Mouse (Mus musculus) kidney, postnatal 25 days (tissue): ENCODE measurements at regions not wholly inside any gene's neighbourhood (a gene's known extent, or its start where the extent isn't known, plus 50 kb on each side); places are given as distances from the start of the nearest gene placed in this dataset.

ENCODE experiments used
- DNase-seq, 2 experiments: peaks; one replicate each; pipeline ENCODE4 v3.0.0; 2021; ENCODE audit warnings: mixed read lengths in 2 of 2

DNA sequence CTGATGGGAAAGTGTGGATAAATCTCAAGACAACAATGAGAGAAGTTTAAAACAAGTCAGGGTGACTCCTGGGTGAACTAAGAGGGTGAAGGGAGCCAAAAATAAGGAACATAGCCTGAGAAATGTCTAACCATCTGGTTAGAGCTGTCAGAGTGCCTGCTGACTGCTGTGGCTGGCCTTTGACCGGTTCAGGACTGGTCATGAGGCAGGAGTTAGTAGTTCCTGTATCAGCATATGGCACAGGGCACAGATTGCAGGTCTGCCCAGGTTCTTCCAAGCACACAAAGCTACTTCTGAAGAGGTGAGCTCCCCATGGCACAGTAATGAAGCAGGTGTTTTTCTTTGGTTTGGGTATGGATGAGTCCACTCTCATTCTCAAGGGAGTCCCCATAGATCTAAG lies 302.0 kb downstream of the Cd109 start:
- peak; percentile 43 to 67 for DNase-seq

DNA sequence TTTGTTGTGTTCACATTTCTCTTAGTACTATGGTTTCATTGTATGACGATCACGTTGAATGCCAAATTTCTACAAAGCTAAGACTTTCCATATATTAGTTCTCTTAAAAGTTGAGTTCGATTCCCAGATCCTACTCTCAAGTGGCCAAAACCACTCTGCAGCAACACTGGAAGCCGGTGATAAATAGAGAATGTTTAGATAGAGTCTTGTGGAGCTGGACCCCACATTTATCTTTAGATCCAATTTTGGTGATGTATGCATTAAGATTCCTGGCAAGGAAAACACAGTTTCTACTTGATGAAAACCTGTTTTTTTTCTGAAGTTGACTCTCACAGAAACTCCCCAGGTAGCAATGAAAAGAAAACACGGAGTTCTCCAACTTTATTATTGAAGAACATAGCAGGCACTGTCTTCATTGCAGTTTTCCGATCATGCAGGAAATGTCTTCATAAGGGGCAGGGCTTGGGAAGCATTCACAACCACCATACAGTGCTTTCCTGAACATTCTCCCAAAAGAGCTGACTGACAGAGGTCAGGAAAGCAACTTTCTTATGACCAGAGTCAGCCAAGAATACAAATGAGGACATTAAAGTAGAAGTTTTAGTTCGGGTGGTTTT lies 310.7 kb downstream of the Cd109 start:
- DNase-seq, result no peak

DNA sequence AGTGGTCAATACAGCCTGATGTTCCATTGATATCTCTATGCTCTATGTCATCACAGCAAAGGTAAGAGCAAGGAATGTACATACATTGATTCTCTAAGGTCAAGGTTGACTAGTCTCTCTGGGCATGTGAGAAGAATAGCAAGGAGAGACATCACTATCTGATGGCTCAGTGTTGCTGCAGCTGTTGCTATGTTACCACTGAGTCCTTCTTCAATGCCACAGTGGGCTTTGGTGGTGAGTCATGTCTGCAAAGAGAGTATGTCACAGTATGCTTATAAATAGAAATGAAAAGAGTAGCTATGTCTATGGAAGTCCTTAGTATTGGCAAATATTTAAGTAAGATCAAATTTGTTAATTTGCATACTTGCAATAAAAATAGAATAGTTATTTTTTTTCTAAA lies 326.3 kb downstream of the Cd109 start:
- DNase-seq, result no peak

DNA sequence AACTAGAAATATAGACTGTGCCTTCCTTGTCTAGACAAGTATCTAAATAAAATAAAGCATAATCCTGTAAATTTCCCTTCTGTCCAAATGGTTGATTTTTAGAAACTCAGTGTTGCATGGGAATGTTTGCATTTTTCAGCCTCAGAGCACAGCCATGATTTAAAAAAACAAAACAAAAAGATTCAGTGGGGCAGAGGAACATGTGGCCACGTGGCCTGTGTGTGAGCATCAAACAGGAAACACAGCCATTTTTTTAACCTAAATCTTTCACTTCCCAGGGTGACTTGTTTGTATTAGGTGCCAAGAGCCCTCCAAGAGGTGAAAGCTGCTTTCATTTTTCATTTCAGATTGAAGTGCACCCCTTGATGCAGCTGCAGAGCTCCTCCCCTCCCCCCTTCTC lies 349.5 kb downstream of the Cd109 start:
- DNase-seq, result no peak

DNA sequence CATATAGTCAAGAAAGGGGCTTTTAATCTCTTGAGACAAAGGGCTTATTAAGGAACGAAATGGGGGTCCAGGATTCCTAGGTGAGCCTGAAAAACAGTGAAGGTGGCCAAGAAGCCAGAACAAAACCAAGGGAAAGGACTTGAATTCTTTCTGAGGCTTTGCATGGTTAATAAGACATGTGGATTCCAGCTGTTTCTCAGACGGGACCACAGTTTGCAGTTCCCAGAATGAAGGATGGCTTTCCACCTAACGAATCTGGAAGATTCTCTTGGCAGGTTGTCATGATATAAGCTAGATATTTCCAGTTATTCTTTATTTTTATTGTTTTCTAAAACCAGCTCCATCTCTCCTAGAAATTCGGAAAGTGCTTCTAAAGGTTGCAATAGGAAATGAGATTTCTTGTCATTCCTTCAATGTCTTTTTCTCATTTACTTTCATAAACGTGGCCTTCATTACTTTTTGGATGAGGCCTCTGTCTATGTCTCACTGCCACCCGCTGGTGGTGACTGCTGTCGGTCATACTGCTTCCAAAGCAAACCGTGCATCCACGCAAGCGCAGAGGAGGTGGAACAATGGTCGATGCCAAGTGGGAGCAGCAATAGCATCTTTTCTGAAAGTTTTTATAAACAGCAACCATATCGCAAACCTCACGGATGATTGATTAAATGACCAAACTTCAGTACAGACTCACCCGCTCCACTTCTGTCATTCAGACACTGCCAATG lies 350.0 kb downstream of the Cd109 start:
- no peak for DNase-seq

DNA sequence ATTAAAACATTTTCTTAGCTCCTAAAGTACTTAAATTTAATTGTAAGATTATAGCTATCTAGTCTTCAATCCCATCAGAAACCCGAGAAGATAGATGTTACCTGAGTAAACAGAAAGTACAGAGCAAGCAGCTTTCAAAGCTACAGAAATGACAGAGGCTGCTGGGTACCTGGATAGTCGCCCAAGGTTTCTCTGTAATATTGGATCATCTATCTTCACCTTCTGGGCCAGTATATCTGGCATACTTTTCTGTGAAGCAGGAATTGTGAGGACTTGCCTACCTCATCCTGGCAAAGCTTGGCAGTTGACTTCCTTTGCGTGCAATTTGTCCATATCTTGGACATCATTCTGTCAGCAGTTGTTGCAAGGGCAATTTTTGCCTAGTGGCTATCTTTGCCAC lies 356.4 kb downstream of the Cd109 start:
- DNase-seq, result no peak

DNA sequence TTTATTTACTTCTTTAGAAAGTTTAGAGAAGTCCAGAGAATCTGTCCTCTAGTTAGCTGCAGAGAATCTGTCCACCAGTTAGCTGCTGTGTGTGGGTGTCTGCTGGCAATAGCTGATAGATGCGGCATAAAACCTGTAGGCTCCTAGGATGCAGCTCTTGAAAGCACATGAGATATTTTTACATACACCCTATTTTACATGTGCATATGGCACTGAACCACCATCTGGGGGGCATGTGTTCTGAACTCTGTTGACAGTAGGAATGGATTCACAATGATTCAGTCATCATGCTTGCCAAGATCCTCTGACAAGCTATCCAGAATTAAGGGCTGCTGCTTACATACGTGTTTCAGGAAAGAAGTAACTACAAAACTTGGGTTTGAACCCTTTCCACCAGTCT lies 368.4 kb downstream of the Cd109 start:
- DNase-seq, result no peak

DNA sequence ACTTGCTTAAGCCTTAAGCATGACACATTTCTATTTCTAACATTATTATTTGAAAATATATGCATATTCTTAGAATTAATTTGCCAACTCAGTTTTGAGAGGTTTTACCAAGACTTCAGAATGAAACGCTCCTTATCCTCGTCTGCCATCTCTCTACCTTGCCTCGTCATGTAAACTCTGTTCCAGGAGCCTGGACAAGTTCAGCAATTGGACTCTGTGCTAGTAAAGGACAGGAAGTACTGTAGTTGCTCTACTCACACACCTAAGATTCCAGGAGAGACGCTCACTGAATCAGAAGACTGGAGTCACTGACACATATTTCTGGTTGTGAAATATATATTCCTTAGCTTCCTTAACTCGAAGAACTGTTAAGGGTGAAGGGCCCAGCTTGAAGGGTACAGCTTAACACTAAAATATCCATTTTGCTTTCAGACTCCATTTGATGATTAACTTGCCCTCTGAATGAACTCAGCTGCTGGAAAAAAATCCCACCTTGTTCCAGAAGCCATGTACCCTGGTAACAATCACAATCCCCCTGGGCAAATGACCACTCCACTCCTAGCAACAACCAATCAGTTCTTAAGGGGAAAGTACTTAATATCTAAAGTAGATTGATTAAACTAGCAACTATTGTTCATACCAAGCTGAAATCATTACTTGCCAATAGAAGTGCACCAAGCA lies 370.0 kb downstream of the Cd109 start:
- no peak for DNase-seq

DNA sequence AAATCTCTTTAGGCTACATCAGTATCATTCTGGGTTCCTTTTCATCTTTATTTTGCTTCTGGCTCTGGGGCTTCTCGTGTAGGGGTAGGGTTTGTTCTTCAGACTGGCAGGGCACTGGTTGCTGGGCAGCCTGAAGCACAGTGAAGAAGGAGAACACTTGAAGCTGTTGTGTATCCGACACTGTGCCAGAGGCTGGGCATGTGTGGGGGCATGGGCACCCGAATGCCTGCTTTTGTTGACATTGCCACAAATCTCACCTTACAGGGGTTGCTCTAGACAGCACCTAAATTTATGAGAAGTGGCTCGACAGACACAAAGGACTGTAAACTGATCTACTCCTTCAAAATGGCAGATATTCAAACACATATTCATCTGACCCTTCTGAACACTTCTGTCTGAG lies 376.0 kb downstream of the Cd109 start:
- no peak for DNase-seq

DNA sequence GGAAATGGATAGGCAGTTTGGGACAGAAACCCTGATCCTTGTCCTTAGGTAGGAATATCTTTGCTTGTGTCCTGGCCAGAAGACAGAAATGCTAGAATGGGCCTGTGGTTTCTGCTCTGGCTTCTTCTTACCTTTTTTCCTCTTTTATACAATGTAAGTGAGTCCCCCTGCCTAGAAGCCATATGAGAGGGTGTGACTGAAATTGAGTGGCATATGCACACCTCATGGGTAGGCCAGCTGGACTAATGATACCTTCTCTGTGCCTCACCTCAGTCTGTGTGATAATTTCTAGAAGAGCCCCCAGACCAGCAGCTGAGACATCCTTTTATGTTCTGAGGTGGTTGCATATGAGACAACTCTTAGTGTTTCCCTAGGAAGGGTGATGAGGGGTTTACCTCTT lies 385.7 kb downstream of the Cd109 start:
- no peak for DNase-seq

DNA sequence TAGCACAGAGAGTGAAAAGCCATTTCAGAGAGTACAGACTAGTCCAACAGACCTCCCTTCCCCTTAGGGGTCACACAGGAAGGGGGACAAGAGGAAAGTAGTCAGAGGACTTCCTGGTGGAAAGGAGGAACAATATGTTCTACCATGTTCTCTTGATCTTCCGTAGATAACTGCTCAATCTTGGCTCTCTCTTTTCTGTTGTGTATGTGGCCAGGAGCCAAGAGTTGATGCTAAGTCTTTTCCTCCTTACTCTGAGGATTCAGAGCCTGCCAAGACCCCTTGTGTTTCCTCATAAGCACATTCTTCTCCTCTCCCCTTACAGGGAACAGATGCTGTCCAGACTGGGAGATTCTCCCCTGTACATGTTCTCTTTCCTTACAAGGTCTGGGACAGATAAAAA lies 386.6 kb downstream of the Cd109 start:
- DNase-seq, result no peak

DNA sequence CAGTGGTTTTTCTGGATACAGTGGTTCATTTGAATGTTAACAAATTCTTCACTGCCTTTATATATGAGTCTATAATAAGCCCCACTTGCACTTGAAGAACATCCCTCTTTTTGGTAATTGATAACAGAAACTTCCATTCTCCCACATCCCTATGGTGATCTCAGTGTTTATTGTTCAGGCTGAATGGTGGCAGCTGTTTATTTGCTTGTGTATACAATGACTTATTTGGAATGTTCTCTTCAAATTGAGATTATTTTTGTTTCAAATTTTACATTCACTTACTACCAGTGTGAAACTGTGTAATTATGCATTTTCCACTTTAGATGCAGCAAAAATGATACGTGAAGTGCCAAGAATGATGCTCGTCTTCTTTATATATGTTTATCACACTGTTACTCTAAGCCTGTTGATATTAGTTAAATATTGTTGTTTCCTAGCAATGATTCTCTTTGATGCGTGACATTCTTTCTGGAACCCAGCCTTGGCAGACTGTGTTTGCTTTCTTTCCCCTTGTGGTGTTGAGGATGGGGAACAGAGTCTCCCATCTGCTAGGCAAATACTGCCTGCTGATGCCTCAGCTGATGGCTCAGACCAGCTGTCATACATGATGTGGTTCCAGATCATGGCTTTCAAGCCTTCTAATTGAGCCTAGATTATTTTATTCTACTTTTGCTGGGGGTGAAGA lies 389.1 kb downstream of the Cd109 start:
- no peak for DNase-seq

DNA sequence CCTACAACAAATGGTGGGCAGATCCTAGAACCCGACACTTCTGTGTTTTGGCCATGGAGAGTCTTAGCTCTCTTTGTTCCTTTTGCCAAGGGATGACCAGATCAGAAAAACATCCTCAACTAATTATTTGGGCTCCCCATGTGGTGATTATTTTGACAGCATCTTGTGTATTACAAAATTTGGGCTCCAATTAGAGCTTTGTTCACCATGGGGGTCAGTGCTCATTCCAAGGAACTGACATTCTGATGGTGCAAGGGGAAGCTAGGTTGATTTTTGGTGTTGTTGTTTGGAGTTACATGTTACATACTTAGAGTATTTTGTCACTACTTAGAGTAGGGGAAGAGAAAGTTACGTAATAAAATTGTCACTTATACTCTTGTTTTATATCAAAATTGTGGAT lies 406.9 kb downstream of the Cd109 start:
- no peak for DNase-seq

DNA sequence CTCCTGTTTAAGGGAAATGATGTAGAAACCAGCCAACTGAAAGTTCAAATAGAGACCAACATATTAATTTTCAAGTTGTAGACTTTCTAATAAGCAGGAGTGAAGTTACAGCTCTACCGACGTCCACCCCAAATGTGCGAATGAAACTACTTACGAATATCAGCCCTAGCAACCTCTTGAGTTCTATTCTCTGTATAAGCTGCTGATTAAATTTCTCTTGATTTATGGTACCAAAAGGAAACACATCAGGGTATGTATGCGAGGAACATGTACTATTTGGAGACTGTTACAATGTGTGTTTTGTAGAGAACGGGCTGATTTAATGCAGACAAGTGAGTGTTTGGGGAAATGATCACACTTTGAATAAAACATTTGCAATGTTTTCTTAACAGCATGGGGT lies 412.9 kb downstream of the Cd109 start:
- DNase-seq, result no peak

DNA sequence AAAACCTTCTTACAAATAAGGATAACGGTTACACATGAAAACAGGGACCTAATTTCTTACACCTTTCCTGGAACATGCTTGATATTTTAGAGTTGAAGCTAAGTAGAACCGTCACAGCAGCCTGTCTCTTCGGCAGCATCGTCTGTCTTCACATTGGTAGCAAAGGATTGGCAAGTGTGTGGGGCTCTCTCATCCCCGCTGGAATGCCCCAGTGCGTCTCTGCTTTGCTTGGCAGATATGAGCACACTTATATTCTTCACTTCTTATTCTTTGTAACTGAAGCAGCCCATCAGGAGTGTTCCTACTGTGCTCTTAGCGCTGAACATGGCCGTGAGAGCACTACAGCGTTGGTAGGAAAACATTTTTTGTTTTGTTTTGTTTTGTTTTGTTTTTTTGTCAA lies 414.1 kb downstream of the Cd109 start:
- no peak for DNase-seq

DNA sequence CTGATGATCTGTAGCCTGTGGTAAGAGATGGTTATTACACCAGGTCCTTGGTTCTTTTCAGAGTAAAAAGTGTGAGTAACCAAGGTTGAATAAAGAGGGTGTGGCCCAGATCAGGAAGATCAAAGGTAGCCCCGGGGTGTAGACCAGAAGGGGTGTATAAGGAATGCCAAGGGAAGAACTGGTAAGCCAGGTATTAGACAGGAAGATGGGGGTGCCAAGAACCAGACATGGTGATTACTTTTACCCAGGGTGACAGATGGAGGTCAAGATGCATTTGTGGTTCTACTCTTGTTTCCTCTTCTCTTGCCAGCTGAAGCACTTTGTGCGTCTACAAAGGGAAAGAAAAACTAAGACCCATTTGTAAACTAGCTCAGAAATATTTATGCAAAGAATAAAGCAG lies 420.3 kb downstream of the Cd109 start:
- DNase-seq, result no peak

DNA sequence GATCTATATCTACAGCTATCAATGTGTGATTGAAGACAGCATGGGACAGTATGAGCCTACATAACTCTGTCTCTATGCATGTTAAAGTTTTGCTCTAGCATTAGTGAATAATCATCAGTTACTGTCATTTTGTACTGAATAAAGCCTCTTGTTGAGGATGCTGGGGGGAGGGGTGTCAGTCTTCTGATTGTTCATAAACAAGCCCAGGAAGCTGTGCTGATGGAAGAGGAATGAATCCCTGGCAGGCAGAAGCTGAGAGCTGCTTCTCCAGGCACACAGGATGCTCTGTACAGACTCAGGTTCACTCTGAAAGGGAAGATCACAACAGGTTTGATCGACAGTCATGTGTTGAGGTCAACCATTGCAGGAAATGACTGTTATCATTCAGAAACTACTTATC lies 421.7 kb downstream of the Cd109 start:
- DNase-seq, result no peak

DNA sequence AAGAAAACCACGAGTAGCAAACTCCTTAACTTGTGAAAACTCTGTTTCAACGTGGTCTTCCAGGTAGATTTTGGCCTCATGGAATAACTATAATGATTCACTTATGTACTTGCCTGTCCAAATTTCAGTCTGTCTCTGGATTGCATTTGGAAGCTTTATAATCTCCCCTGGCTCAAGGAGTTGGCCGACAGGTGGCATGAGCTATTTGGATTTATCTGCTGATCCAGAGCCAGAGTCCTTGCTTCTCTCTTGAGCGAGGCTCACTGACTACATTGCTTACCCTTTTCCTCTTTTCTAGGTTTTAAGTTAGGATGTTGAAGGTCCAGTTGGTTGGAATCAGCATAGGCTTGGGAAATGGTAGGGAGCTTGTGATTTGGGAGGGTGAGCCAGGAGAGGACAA lies 423.6 kb downstream of the Cd109 start:
- DNase-seq, result no peak

DNA sequence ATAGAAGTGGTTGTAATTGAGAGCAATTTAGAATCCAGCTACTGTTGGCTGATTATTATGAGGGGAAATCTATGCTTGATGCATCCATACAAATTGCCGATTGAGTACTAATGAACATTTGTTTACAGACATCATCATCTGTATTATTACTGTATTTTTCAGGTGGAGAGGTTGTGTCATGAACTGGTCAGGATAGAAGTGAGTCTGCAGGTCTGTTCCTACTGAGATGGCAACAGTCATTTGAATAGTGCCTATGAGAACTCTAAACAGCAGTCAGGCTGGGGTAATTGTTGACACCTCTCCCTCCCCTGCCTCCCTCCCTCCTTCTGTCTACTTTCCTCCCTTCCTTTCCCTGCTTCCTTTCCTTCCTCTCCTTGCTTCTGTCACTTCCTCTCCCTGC lies 429.0 kb downstream of the Cd109 start:
- DNase-seq, result no peak

DNA sequence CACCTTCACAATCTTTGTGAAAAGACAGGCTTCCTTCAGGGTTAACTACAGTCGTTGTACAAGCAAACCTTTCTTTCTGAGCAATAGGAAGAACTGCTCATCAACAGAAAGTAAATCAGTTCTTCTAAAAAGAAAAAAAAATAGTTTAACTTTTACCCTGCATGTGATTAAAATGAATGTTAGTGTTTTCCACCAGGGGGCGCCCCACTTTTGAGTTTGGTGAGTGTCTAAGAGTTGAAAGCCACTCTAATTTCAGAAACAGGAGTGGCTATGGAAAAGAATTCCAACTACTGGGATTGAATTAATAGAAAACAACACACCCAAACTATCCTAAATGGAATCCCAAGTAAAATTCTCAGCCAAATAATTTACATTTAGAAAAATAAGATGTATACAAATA lies 430.0 kb downstream of the Cd109 start:
- DNase-seq, result peak; percentile 40 to 51

DNA sequence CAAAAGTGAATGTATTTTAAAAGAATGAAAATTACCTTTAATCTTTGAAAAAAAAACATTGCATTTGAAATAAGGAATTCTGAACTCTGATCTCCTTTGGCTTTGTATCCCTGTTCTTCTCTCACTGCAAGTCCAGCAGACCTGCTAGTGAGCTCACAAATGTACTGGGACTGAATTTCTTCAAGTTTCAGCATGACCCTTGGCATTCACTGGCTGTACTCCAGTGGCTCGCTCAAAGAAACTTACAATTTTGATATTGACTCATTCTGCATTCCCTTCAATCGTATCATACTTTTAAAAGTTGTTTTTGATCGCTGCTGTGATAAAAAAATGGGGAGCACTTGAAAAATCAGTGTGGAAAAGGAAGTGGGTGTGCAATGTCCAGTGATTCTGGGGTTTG lies 456.6 kb downstream of the Cd109 start:
- DNase-seq, result no peak

DNA sequence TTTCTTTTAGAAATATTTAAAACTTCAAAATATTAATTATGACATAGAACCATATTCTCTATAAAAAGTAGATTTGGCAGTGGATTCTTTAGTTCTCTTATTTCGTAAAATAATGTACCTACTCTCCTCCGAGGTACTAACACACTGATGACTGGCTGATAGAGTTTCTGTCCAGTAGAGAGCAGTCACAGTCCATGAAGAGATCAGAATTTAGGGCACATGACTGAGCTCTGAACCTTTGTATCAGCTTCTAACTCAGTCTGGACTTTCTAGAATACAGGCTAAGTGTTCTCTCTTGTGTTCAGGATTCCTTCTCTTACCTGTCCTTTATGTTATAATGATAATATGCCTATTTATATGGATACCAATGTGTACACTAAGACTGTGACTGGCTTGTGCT lies 494.3 kb downstream of the Cd109 start:
- peak in 1 of 2 experiments; percentile 10 for DNase-seq

DNA sequence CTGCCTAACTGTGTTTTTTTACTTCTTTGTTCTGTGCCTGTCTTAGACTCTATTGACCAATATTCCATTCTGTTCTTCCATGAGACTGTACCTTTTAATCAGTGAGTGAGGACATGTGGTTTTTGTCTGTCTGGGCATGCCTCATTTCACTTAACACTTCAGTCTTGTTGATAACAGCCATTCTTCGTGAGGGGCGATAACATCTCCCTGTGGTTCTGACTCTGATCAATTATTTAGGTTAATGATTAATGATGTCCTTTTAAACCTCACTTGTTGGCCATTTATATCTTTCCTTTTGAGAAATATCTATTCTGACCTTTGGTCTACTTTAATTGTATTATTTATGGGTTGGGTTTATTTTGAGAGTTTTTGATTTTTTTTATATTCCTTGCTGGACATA lies 496.0 kb downstream of the Cd109 start:
- DNase-seq, result no peak

DNA sequence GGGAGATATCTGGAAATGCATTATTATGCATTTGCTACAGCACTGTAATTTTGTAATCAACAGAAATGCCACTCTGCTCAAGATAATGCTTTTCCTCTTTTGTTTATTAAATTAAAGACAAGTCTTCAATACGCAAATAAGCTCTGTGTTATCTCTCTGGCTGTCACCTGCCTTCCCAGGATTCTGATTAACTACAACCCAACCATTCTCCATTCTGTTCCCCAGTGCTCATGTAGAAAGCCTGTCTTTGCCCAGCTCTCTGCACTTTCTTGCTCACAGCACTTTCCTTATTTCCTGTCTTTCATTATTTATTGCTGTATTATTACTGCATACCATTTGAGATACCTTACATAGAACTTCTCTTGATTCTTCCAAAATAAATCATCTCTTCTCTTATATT lies 525.6 kb downstream of the Cd109 start:
- no peak for DNase-seq
